Mouse (Mus musculus) erythroblast, embryonic 14.5 days (primary cell): ENCODE data around the gene Cyp4f15. TPM values are rescaled to one million over a fixed set of nuclear protein-coding genes. Genes with fewer than 3 reads are reported as not detected.
"Not testable (repeated sequence)": the region's sequence is repeated elsewhere in the genome, so short reads cannot be mapped to it uniquely, and the experiment has no call there.

Experiments
- H3K27me3 ChIP-seq: 2 replicates; pipeline ENCODE4 v1.6.1; 2012; ENCODE audit warnings: inconsistent platforms; ENCODE audit not compliant: control insufficient read depth
- H3K36me3 ChIP-seq: 2 replicates; pipeline ENCODE4 v1.6.1; 2012; ENCODE audit warnings: mild to moderate bottlenecking, inconsistent platforms; ENCODE audit not compliant: control insufficient read depth
- H3K4me1 ChIP-seq: 2 replicates; pipeline ENCODE4 v1.6.1; 2012; ENCODE audit warnings: inconsistent platforms; ENCODE audit not compliant: control insufficient read depth
- H3K4me3 ChIP-seq: replicated peaks from 2 replicates; pipeline ENCODE3; 2012; ENCODE audit warnings: moderate library complexity, mild to moderate bottlenecking, inconsistent platforms
- H3K9me3 ChIP-seq: 2 replicates; pipeline ENCODE4 v1.6.1; 2012; ENCODE audit warnings: low read length, inconsistent platforms, mixed read lengths; ENCODE audit not compliant: control insufficient read depth
- GATA1 ChIP-seq: IDR thresholded peaks from 2 replicates; pipeline ENCODE4 v1.6.1; 2012; ENCODE audit warnings: low read length, inconsistent platforms, mixed read lengths
- TAL1 ChIP-seq: IDR thresholded peaks from 3 replicates; pipeline ENCODE4 v1.6.1; 2012; ENCODE audit warnings: low read length, inconsistent platforms, mixed read lengths
- polyA plus RNA-seq: library from polyadenylated mRNA; stranded (reverse); fragments of >175 nt; gene quantifications from 2 replicates; pipeline ENCODE4 v1.2.3, GENCODE M21; 2012

Gene Cyp4f15
- polyA plus RNA-seq, 1 experiment = not detected

- H3K4me3 ChIP-seq = no peak overlapping the region
- H3K27me3 ChIP-seq = no peaks in the 10 kb centered on the region
- H3K36me3 ChIP-seq = no peaks in the 10 kb centered on the region
- H3K4me1 ChIP-seq = no peaks in the 10 kb centered on the region
- no peak for TF ChIP-seq TAL1
- TF ChIP-seq GATA1 = no peak
- H3K9me3 ChIP-seq = no peaks in the 10 kb centered on the region; the same call in 1 of the 2 replicates
These were observed 5.0 kb upstream of the Cyp4f15 start for GRCm38 (mm10) chr17:32680404-32680803.

GRCm38 (mm10) chr17:32686722-32687121 is 1.3 kb downstream of the Cyp4f15 start:
- H3K9me3 ChIP-seq = no peaks in the 10 kb centered on the region
- no peaks in the 10 kb centered on the region for H3K4me1 ChIP-seq
- TF ChIP-seq TAL1 = no peak
- TF ChIP-seq GATA1 = no peak
- no peaks in the 10 kb centered on the region for H3K27me3 ChIP-seq
- H3K36me3 ChIP-seq = no peaks in the 10 kb centered on the region
- no peak overlapping the region for H3K4me3 ChIP-seq

GRCm38 (mm10) chr17:32690959-32691358 is 5.5 kb downstream of the Cyp4f15 start:
- H3K27me3 ChIP-seq = no peaks in the 10 kb centered on the region
- no peaks in the 10 kb centered on the region for H3K4me1 ChIP-seq
- TF ChIP-seq GATA1 (no peak), TAL1 (no peak)
- no peaks in the 10 kb centered on the region for H3K9me3 ChIP-seq
- no peaks in the 10 kb centered on the region; the same call in 1 of the 2 replicates for H3K36me3 ChIP-seq
- no peak overlapping the region for H3K4me3 ChIP-seq

GRCm38 (mm10) chr17:32702826-32703225 is 17.4 kb downstream of the Cyp4f15 start:
- Histone ChIP-seq H3K4me3 (no peak overlapping the region), H3K4me1 (no peaks in the 10 kb centered on the region), H3K36me3 (no peaks in the 10 kb centered on the region), H3K27me3 (no peaks in the 10 kb centered on the region), H3K9me3 (peaks cover 11% of the 10 kb centered on the region; the same call in 1 of the 2 replicates)
- TF ChIP-seq TAL1 = no peak
- no peak for TF ChIP-seq GATA1

GRCm38 (mm10) chr17:32710541-32710940 is 25.1 kb downstream of the Cyp4f15 start:
- H3K27me3 ChIP-seq, H3K9me3 ChIP-seq, H3K36me3 ChIP-seq, H3K4me3 ChIP-seq, H3K4me1 ChIP-seq: not testable (repeated sequence)

- H3K9me3 ChIP-seq, H3K36me3 ChIP-seq, H3K4me1 ChIP-seq, H3K27me3 ChIP-seq, H3K4me3 ChIP-seq: not testable (repeated sequence)
These were observed 36.7 kb downstream of the Cyp4f15 start for GRCm38 (mm10) chr17:32722151-32722550.

GRCm38 (mm10) chr17:32722771-32723170 is 37.3 kb downstream of the Cyp4f15 start:
- Histone ChIP-seq H3K4me1 (no peaks in the 10 kb centered on the region), H3K9me3 (no peaks in the 10 kb centered on the region), H3K36me3 (no peaks in the 10 kb centered on the region), H3K27me3 (no peaks in the 10 kb centered on the region), H3K4me3 (no peak overlapping the region)
- TF ChIP-seq TAL1 = no peak
- TF ChIP-seq GATA1 = no peak

GRCm38 (mm10) chr17:32726360-32726759 is 40.9 kb downstream of the Cyp4f15 start:
- H3K9me3 ChIP-seq = not testable (repeated sequence)

GRCm38 (mm10) chr17:32729029-32729428 is 43.6 kb downstream of the Cyp4f15 start:
- no peaks in the 10 kb centered on the region for H3K36me3 ChIP-seq

More at GRCm38 (mm10) chr17:32726360-32726759, 40.9 kb downstream of the Cyp4f15 start:
- H3K4me3 ChIP-seq, H3K4me1 ChIP-seq, H3K27me3 ChIP-seq, H3K36me3 ChIP-seq: not testable (repeated sequence)

GRCm38 (mm10) chr17:32738406-32738805 is 53.0 kb downstream of the Cyp4f15 start:
- Histone ChIP-seq H3K4me3 (no peak overlapping the region), H3K36me3 (no peaks in the 10 kb centered on the region), H3K27me3 (no peaks in the 10 kb centered on the region), H3K9me3 (no peaks in the 10 kb centered on the region), H3K4me1 (no peaks in the 10 kb centered on the region)
- TF ChIP-seq GATA1 (no peak), TAL1 (no peak)

More at GRCm38 (mm10) chr17:32729029-32729428, 43.6 kb downstream of the Cyp4f15 start:
- H3K9me3 ChIP-seq = peaks cover 4% of the 10 kb centered on the region
- H3K4me1 ChIP-seq = no peaks in the 10 kb centered on the region
- no peak overlapping the region for H3K4me3 ChIP-seq
- no peak for TF ChIP-seq TAL1
- no peak for TF ChIP-seq GATA1
- no peaks in the 10 kb centered on the region for H3K27me3 ChIP-seq
